Mouse (Mus musculus): ENCODE results near the gene Sdc1. TPM values are rescaled to one million over a fixed set of nuclear protein-coding genes. Genes with fewer than 3 reads are reported as not detected.

Sdc1 gene
- total and polyA plus RNA-seq, 3 experiments = 1.7 to 5.3 (median 2.6) TPM

GRCm38 (mm10) chr12:8786476-8786875 lies 15.4 kb downstream of the Sdc1 start:
- in situ Hi-C loops (cut with MboI; ENCODE audit: low pct_ligation_motif_present, low pct_unique_long_range_greater_than_20kb, low sequenced_read_pairs) = no loop called here
- peaks cover 0 to 6% of the 10 kb centered on the region in 2 experiments for H3K36me3 ChIP-seq (replicated peaks in 1 of 2; ENCODE audit: control insufficient read depth in 1 of 2, insufficient read depth in 1 of 2, low read length in 1 of 2)
- no peak for TF ChIP-seq JUN (IDR thresholded peaks at IDR 0.05; ENCODE audit: insufficient read depth, low read depth, low read length)
- no peak for TF ChIP-seq ETS1 (conservative IDR thresholded peaks at IDR 0.05; ENCODE audit: low read depth, low read length)
- TF ChIP-seq CHD1 (IDR thresholded peaks at IDR 0.05; ENCODE audit: low read depth, low read length) = no peak
- no peak for TF ChIP-seq CHD2 (IDR thresholded peaks at IDR 0.05; ENCODE audit: low read length)
- no peak for TF ChIP-seq NELFE (IDR thresholded peaks at IDR 0.05; ENCODE audit: low read depth, low read length)
- no peak for TF ChIP-seq E2F4 (IDR thresholded peaks at IDR 0.05; ENCODE audit: insufficient replicate concordance, low read depth, low read length)
- no peak for TF ChIP-seq CTCF (conservative IDR thresholded peaks at IDR 0.05 in 1 of 2, IDR thresholded peaks at IDR 0.05 in 1 of 2; ENCODE audit: low read depth in 2 of 2, low read length in 2 of 2)
- no peak for TF ChIP-seq ZNF384 (IDR thresholded peaks at IDR 0.05; ENCODE audit: low read depth, low read length)
- TF ChIP-seq MAX (IDR thresholded peaks at IDR 0.05; ENCODE audit: low read length) = no peak
- TF ChIP-seq BHLHE40 (IDR thresholded peaks at IDR 0.05; ENCODE audit: low read depth, low read length) = no peak
- TF ChIP-seq USF1 (IDR thresholded peaks at IDR 0.05; ENCODE audit: low read depth, low read length) = no peak
- no peak for TF ChIP-seq SMC3 (IDR thresholded peaks at IDR 0.05; ENCODE audit: low read depth, low read length)
- TF ChIP-seq RAD21 (IDR thresholded peaks at IDR 0.05; ENCODE audit: low read depth, low read length) = no peak
- TF ChIP-seq RCOR1 (conservative IDR thresholded peaks at IDR 0.05; ENCODE audit: low read depth, low read length) = no peak
- no peak for TF ChIP-seq ZMIZ1 (IDR thresholded peaks at IDR 0.05; ENCODE audit: low read depth, low read length)
- no peak for TF ChIP-seq GABPA (IDR thresholded peaks at IDR 0.05; ENCODE audit: insufficient replicate concordance, low read depth, low read length)
- H3K9me3 ChIP-seq (replicated peaks; ENCODE audit: low read length) = no peaks in the 10 kb centered on the region
- no peaks in the 10 kb centered on the region for H3K79me2 ChIP-seq (replicated peaks; ENCODE audit: control insufficient read depth, extremely low read depth, insufficient read depth, poor library complexity, severe bottlenecking)
- H3K4me3 ChIP-seq (replicated peaks in 1 of 3; ENCODE audit: low read depth in 2 of 3, low read length in 2 of 3, poor library complexity in 1 of 3) = no peak overlapping the region
- H3K27ac ChIP-seq (ENCODE audit: insufficient read depth, low read depth) = no peak overlapping the region
- peaks cover 0 to 16% of the 10 kb centered on the region in 2 experiments; a peak in 3 of 4 replicates for H3K4me1 ChIP-seq (ENCODE audit: control insufficient read depth in 1 of 2, insufficient read depth in 2 of 2)
- no peak overlapping the region for H3K4me2 ChIP-seq (ENCODE audit: insufficient read depth, low read depth, poor library complexity, severe bottlenecking)
- dilution Hi-C loops (cut with MboI; ENCODE audit: extremely low pct_ligation_motif_present, extremely low pct_unique_long_range_greater_than_20kb, low sequenced_read_pairs) = no loop called here
- H3K9ac ChIP-seq (ENCODE audit: insufficient read depth, low read depth) = no peak overlapping the region
- no peak for DNase-seq (ENCODE audit: extremely low read depth)
- no peaks in the 10 kb centered on the region for H3K27me3 ChIP-seq (replicated peaks)

DNA sequence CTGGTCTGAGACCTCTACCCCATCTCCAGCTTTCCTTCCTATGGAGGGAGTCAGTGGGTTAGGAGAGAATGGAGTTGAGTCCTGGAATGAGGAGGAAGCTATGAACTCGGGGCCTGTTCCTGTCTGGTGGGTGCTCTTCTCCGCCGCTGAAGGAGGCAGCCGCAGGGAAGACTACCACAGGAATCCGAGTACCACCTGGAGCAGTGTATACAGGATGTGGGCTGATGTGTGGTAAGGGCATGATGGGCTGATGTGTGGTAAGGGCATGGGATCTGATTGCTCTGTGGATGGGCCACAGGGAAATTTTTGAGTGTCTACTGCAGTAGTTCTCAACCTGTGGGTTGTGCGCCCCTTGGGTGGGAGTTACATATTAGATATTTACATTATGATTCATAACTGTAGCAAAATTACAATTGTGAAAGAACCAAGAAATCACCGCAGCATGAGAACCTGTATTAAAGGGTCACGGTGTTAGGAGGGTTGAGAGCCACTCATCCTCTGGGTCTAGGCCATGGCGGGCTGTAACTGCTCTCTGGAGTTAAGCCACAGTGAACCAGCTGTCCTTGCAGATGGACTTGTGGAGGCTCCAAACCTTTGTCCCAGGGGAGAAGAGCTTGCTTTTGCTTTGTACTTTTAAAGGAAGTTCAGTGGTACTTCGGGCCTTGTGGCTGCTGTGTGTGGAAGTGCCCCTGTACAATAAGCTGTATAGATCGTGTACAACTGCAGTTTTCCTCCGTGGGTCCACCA lies 16.0 kb downstream of the Sdc1 start:
- Histone ChIP-seq H3K27me3 (replicated peaks) (no peaks in the 10 kb centered on the region), H3K9me3 (replicated peaks; ENCODE audit: low read length) (no peaks in the 10 kb centered on the region), H3K4me1 (ENCODE audit: control insufficient read depth in 1 of 2, insufficient read depth in 2 of 2) (peaks cover 0 to 9% of the 10 kb centered on the region in 2 experiments; a peak in 3 of 4 replicates), H3K4me2 (ENCODE audit: insufficient read depth, low read depth, poor library complexity, severe bottlenecking) (no peak overlapping the region), H3K36me3 (replicated peaks in 1 of 2; ENCODE audit: control insufficient read depth in 1 of 2, insufficient read depth in 1 of 2, low read length in 1 of 2) (peaks cover 0 to 6% of the 10 kb centered on the region in 2 experiments), H3K27ac (ENCODE audit: insufficient read depth, low read depth) (no peak overlapping the region), H3K9ac (ENCODE audit: insufficient read depth, low read depth) (no peak overlapping the region), H3K79me2 (replicated peaks; ENCODE audit: control insufficient read depth, extremely low read depth, insufficient read depth, poor library complexity, severe bottlenecking) (no peaks in the 10 kb centered on the region), H3K4me3 (replicated peaks in 1 of 3; ENCODE audit: low read depth in 2 of 3, low read length in 2 of 3, poor library complexity in 1 of 3) (no peak overlapping the region)
- in situ Hi-C loops (cut with MboI; ENCODE audit: low pct_ligation_motif_present, low pct_unique_long_range_greater_than_20kb, low sequenced_read_pairs) = no loop called here
- no peak for DNase-seq (ENCODE audit: extremely low read depth)
- dilution Hi-C loops (cut with MboI; ENCODE audit: extremely low pct_ligation_motif_present, extremely low pct_unique_long_range_greater_than_20kb, low sequenced_read_pairs) = no loop called here
- TF ChIP-seq ZMIZ1 (IDR thresholded peaks at IDR 0.05; ENCODE audit: low read depth, low read length) = no peak
- no peak for TF ChIP-seq ZC3H11A (IDR thresholded peaks at IDR 0.05; ENCODE audit: low read depth, low read length)
- no peak for TF ChIP-seq BHLHE40 (IDR thresholded peaks at IDR 0.05; ENCODE audit: low read depth, low read length)
- TF ChIP-seq SMC3 (IDR thresholded peaks at IDR 0.05; ENCODE audit: low read depth, low read length) = no peak
- no peak for TF ChIP-seq IRF4 (IDR thresholded peaks at IDR 0.05; ENCODE audit: low read depth, low read length)
- TF ChIP-seq GABPA (IDR thresholded peaks at IDR 0.05; ENCODE audit: insufficient replicate concordance, low read depth, low read length) = no peak
- no peak for TF ChIP-seq PAX5 (IDR thresholded peaks at IDR 0.05; ENCODE audit: low read length)
- TF ChIP-seq NELFE (IDR thresholded peaks at IDR 0.05; ENCODE audit: low read depth, low read length) = no peak
- TF ChIP-seq MXI1 (IDR thresholded peaks at IDR 0.05; ENCODE audit: low read depth, low read length) = no peak
- TF ChIP-seq SIN3A (IDR thresholded peaks at IDR 0.05; ENCODE audit: low read length) = no peak
- TF ChIP-seq RCOR1 (conservative IDR thresholded peaks at IDR 0.05; ENCODE audit: low read depth, low read length) = no peak
- no peak for TF ChIP-seq ELF1 (IDR thresholded peaks at IDR 0.05; ENCODE audit: low read depth, low read length)

Data from CH12.LX (cell line).